Mouse (Mus musculus): ENCODE measurements around the gene Olfr175-ps1.

GRCm38 (mm10) chr16:58874668-58875067, 48.1 kb upstream of the Olfr175-ps1 start, which contains the start of gene Olfr177:
- TF ChIP-seq CTCF (IDR thresholded peaks at IDR 0.05; ENCODE audit: low read depth) (no peak), EP300 (IDR thresholded peaks at IDR 0.05; ENCODE audit: low read depth) (no peak)
